Mouse (Mus musculus) MEL (cell line): ENCODE data around the gene Osbp2. TPM values are rescaled to one million over a fixed set of nuclear protein-coding genes. Genes with fewer than 3 reads are reported as not detected.

Experiments used
- DNase-seq: peaks from one replicate; pipeline ENCODE4 v3.0.0; 2011; ENCODE audit warnings: low read depth, low spot score
- H3K27ac ChIP-seq: 2 replicates; pipeline ENCODE4 v1.5.1; 2012; ENCODE audit warnings: low read depth, mild to moderate bottlenecking, control low read depth, low read length, moderate library complexity; ENCODE audit not compliant: control insufficient read depth
- H3K27me3 ChIP-seq, 2 experiments: fragments of 150-350 bp in 1 of 2; sonication (generic) in 1 of 2; 2 replicates each; pipeline ENCODE4 v1.6.1; 2012; ENCODE audit warnings: low read length in 2 of 2, mild to moderate bottlenecking in 2 of 2, improper control_type of control experiment in 1 of 2, moderate library complexity in 1 of 2; ENCODE audit not compliant: insufficient read depth in 2 of 2, control insufficient read depth in 1 of 2
- H3K36me3 ChIP-seq, 2 experiments: 2 replicates each; pipeline ENCODE4 v1.6.1; 2012 to 2014; ENCODE audit warnings: low read length in 2 of 2, improper control_type of control experiment in 1 of 2, inconsistent platforms in 1 of 2, mild to moderate bottlenecking in 1 of 2; ENCODE audit not compliant: insufficient read depth in 2 of 2, control insufficient read depth in 1 of 2
- H3K4me1 ChIP-seq, 2 experiments: fragments of 150-350 bp in 1 of 2; sonication (generic) in 1 of 2; 2 replicates each; pipeline ENCODE4 v1.6.1; 2012; ENCODE audit warnings: low read length in 2 of 2, improper control_type of control experiment in 1 of 2, mild to moderate bottlenecking in 1 of 2; ENCODE audit not compliant: insufficient read depth in 2 of 2, control insufficient read depth in 1 of 2
- H3K4me3 ChIP-seq, 2 experiments: fragments of 150-350 bp in 1 of 2; sonication (generic) in 1 of 2; 2 replicates each; pipeline ENCODE4 v1.5.1; 2012; ENCODE audit warnings: low read depth in 2 of 2, low read length in 2 of 2, mild to moderate bottlenecking in 2 of 2, moderate library complexity in 2 of 2, control low read depth in 1 of 2, improper control_type of control experiment in 1 of 2; ENCODE audit not compliant: control insufficient read depth in 1 of 2, insufficient read depth in 1 of 2
- H3K79me2 ChIP-seq: 2 replicates; pipeline ENCODE4 v1.6.1; 2012; ENCODE audit warnings: mild to moderate bottlenecking, low read length, moderate library complexity; ENCODE audit not compliant: control insufficient read depth, poor library complexity, insufficient read depth
- H3K9ac ChIP-seq: 2 replicates; pipeline ENCODE4 v1.6.1; 2012; ENCODE audit warnings: low read depth, mild to moderate bottlenecking, control low read depth, low read length, moderate library complexity; ENCODE audit not compliant: control insufficient read depth, poor library complexity, severe bottlenecking
- H3K9me3 ChIP-seq: fragments of 150-350 bp; sonication (generic); replicated peaks from 2 replicates; pipeline ENCODE4 v1.6.1; 2012; ENCODE audit warnings: mild to moderate bottlenecking, low read length, improper control_type of control experiment, moderate library complexity; ENCODE audit not compliant: insufficient read depth
- BHLHE40 ChIP-seq: IDR thresholded peaks from 2 replicates; pipeline ENCODE4 v1.6.1; 2012; ENCODE audit warnings: low read depth, mild to moderate bottlenecking, inconsistent platforms, low read length, improper control_type of control experiment, borderline replicate concordance
- CHD1 ChIP-seq: IDR thresholded peaks from 2 replicates; pipeline ENCODE4 v1.6.1; 2012; ENCODE audit warnings: low read depth, mild to moderate bottlenecking, inconsistent platforms, low read length, improper control_type of control experiment
- CTCF ChIP-seq, 3 experiments: IDR thresholded peaks in 2 of 3; conservative IDR thresholded peaks in 1 of 3; 2 replicates each; pipeline ENCODE4 v1.5.1; 2011 to 2012; ENCODE audit warnings: low read length in 3 of 3, low read depth in 2 of 3, mild to moderate bottlenecking in 2 of 3, improper control_type of control experiment in 1 of 3, inconsistent platforms in 1 of 3, mixed read lengths in 1 of 3, moderate library complexity in 1 of 3; ENCODE audit not compliant: control insufficient read depth in 1 of 3, insufficient read depth in 1 of 3, poor library complexity in 1 of 3, severe bottlenecking in 1 of 3
- EP300 ChIP-seq, 2 experiments: IDR thresholded peaks; 2 replicates each; pipeline ENCODE4 v1.6.1; 2011; ENCODE audit warnings: improper control_type of control experiment in 2 of 2, low read length in 2 of 2, low read depth in 1 of 2, mild to moderate bottlenecking in 1 of 2
- ETS1 ChIP-seq: IDR thresholded peaks from 2 replicates; pipeline ENCODE4 v1.6.1; 2012; ENCODE audit warnings: low read depth, mild to moderate bottlenecking, inconsistent platforms, low read length, improper control_type of control experiment, moderate library complexity
- GABPA ChIP-seq: IDR thresholded peaks from 2 replicates; pipeline ENCODE4 v1.6.1; 2012; ENCODE audit warnings: low read depth, mild to moderate bottlenecking, inconsistent platforms, low read length, improper control_type of control experiment, moderate library complexity
- GATA1 ChIP-seq: IDR thresholded peaks from 2 replicates; pipeline ENCODE4 v1.6.1; 2011; ENCODE audit warnings: low read depth, low read length, improper control_type of control experiment
- HCFC1 ChIP-seq: IDR thresholded peaks from 2 replicates; pipeline ENCODE4 v1.6.1; 2012; ENCODE audit warnings: low read depth, mild to moderate bottlenecking, inconsistent platforms, low read length, improper control_type of control experiment, moderate library complexity
- JUND ChIP-seq: IDR thresholded peaks from 2 replicates; pipeline ENCODE4 v1.6.1; 2011; ENCODE audit warnings: low read depth, mild to moderate bottlenecking, improper control_type of control experiment, low read length
- MAFK ChIP-seq: IDR thresholded peaks from 2 replicates; pipeline ENCODE4 v1.6.1; 2011; ENCODE audit warnings: low read depth, mild to moderate bottlenecking, low read length, improper control_type of control experiment, borderline replicate concordance
- MAZ ChIP-seq: IDR thresholded peaks from 2 replicates; pipeline ENCODE4 v1.6.1; 2012; ENCODE audit warnings: low read depth, mild to moderate bottlenecking, inconsistent platforms, low read length, improper control_type of control experiment
- MEF2A ChIP-seq: IDR thresholded peaks from 2 replicates; pipeline ENCODE4 v1.6.1; 2014; ENCODE audit warnings: low read depth, mild to moderate bottlenecking, inconsistent platforms, low read length, improper control_type of control experiment; ENCODE audit not compliant: poor library complexity, insufficient replicate concordance, severe bottlenecking; ENCODE audit errors: extremely low read depth
- NELFE ChIP-seq: IDR thresholded peaks from 2 replicates; pipeline ENCODE4 v1.6.1; 2011; ENCODE audit warnings: low read depth, low read length, improper control_type of control experiment
- POLR2AphosphoS5 ChIP-seq: IDR thresholded peaks from 2 replicates; pipeline ENCODE4 v1.6.1; 2012; ENCODE audit warnings: low read depth, borderline replicate concordance, mild to moderate bottlenecking, inconsistent platforms, low read length, moderate library complexity, mixed read lengths
- RAD21 ChIP-seq: IDR thresholded peaks from 2 replicates; pipeline ENCODE4 v1.6.1; 2011; ENCODE audit warnings: mild to moderate bottlenecking, low read depth, low read length, improper control_type of control experiment
- SIN3A ChIP-seq: IDR thresholded peaks from 2 replicates; pipeline ENCODE4 v1.6.1; 2012; ENCODE audit warnings: low read length, improper control_type of control experiment, inconsistent platforms
- SMC3 ChIP-seq: IDR thresholded peaks from 2 replicates; pipeline ENCODE4 v1.6.1; 2011; ENCODE audit warnings: low read depth, low read length, improper control_type of control experiment
- TAL1 ChIP-seq: IDR thresholded peaks from 2 replicates; pipeline ENCODE4 v1.6.1; 2012; ENCODE audit warnings: mild to moderate bottlenecking, inconsistent platforms, low read length, moderate library complexity, mixed read lengths
- USF2 ChIP-seq, 2 experiments: IDR thresholded peaks; 2 replicates each; pipeline ENCODE4 v1.6.1; 2011 to 2012; ENCODE audit warnings: improper control_type of control experiment in 2 of 2, low read length in 2 of 2, borderline replicate concordance in 1 of 2, inconsistent platforms in 1 of 2, low read depth in 1 of 2, mild to moderate bottlenecking in 1 of 2; ENCODE audit not compliant: insufficient read depth in 1 of 2
- ZKSCAN1 ChIP-seq: IDR thresholded peaks from 2 replicates; pipeline ENCODE4 v1.6.1; 2012; ENCODE audit warnings: low read depth, mild to moderate bottlenecking, inconsistent platforms, low read length, improper control_type of control experiment, moderate library complexity
- polyA plus RNA-seq, 2 experiments: library from polyadenylated mRNA; stranded (reverse) in 1 of 2; unstranded in 1 of 2; fragments of >175 nt in 1 of 2; fragments of >200 nt in 1 of 2; gene quantifications; 2 replicates each; pipeline versions ENCODE4 v1.2.1 to v1.2.4; 2012; ENCODE audit warnings: low replicate concordance in 2 of 2, low read depth in 1 of 2; ENCODE audit not compliant: insufficient read length in 2 of 2, insufficient read depth in 1 of 2, missing spikeins in 1 of 2
- total RNA-seq: library from RNA; depleted of rRNA; stranded (reverse); fragments of 300-350 nt; gene quantifications from 2 replicates; pipeline ENCODE4 v1.2.3, GENCODE M21; 2012

Osbp2 gene
- total and polyA plus RNA-seq, 3 experiments: 0.04 TPM; not detected in 2

GRCm38 (mm10) chr11:3895933-3896332 is 32.2 kb upstream of the Osbp2 start:
- DNase-seq: no peak
- Histone ChIP-seq H3K4me1 (peaks cover 0 to 4% of the 10 kb centered on the region in 2 experiments; a peak in 2 of 4 replicates), H3K9ac (no peak overlapping the region), H3K27ac (no peak overlapping the region), H3K79me2 (no peaks in the 10 kb centered on the region), H3K4me3 (no peak overlapping the region), H3K36me3 (no peaks in the 10 kb centered on the region), H3K9me3 (no peaks in the 10 kb centered on the region), H3K27me3 (peaks cover 0 to 2% of the 10 kb centered on the region in 2 experiments; a peak in 1 of 4 replicates)
- TF ChIP-seq JUND (no peak), MAFK (no peak), NELFE (no peak), POLR2AphosphoS5 (no peak), ETS1 (no peak), ZKSCAN1 (no peak), BHLHE40 (no peak), TAL1 (no peak), CHD1 (no peak), RAD21 (no peak), GATA1 (no peak), CTCF (IDR thresholded peaks at IDR 0.05 in 2 of 3, conservative IDR thresholded peaks at IDR 0.05 in 1 of 3; ENCODE audit: control insufficient read depth in 1 of 3, insufficient read depth in 1 of 3, low read depth in 2 of 3, low read length in 3 of 3, poor library complexity in 1 of 3, severe bottlenecking in 1 of 3) (no peak), MEF2A (no peak), USF2 (IDR thresholded peaks at IDR 0.05; ENCODE audit: borderline replicate concordance in 1 of 2, insufficient read depth in 1 of 2, low read depth in 1 of 2, low read length in 2 of 2) (no peak), SIN3A (no peak), MAZ (no peak), SMC3 (no peak), GABPA (no peak)

DNA sequence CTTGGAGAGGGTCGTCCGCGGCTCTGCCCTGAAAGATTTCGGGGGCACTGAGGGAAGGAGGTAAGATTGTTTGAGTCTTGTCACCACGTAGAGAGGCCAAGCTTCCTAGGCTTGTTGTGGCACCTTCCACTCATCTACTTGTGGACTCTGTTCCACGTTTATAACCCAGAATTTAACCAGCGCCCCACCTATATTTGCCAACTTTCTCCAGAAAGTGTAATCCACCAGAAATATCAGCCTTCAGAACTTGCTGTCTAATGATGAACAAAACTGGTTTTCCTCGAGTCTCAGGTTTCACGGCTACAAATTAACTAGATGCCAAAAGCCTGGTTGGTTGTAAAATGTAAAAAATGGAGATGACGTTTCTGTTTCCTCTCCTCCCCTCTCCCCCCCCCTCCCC is 31.8 kb upstream of the Osbp2 start:
- Histone ChIP-seq H3K27me3 (peaks cover 0 to 2% of the 10 kb centered on the region in 2 experiments; a peak in 1 of 4 replicates), H3K27ac (peak overlapping the region; percentile 45), H3K36me3 (no peaks in the 10 kb centered on the region), H3K4me3 (peak overlapping the region; percentile 45 to 66), H3K4me1 (peaks cover 0 to 4% of the 10 kb centered on the region in 2 experiments; a peak in 2 of 4 replicates), H3K79me2 (no peaks in the 10 kb centered on the region), H3K9me3 (no peaks in the 10 kb centered on the region), H3K9ac (peak overlapping the region; percentile 64)
- DNase-seq: peak; percentile 56
- TF ChIP-seq HCFC1 (0 out of 2 replicates have a peak, but pooled peaks have one; percentile 9), EP300 (IDR thresholded peaks at IDR 0.05; ENCODE audit: low read depth in 1 of 2, low read length in 2 of 2) (no peak)
